Mouse (Mus musculus) ES-E14 (cell line): Measurements from ENCODE around the gene Fxyd5. TPM values are rescaled to one million over a fixed set of nuclear protein-coding genes. Genes with fewer than 3 reads are reported as not detected.
A peak's percentile ranks its signal among the peaks of the same experiment; 100 is the strongest.

Experiments
- DNase-seq: peaks from one replicate; pipeline ENCODE4 v3.0.0-alpha.2; 2013; ENCODE audit warnings: low read depth, low spot score
- H3K27ac ChIP-seq: 2 replicates; pipeline ENCODE4 v1.5.1; 2012; ENCODE audit warnings: low read depth, mild to moderate bottlenecking, low read length, moderate library complexity, mixed read lengths; ENCODE audit not compliant: poor library complexity, insufficient read depth, severe bottlenecking
- H3K36me3 ChIP-seq: 2 replicates; pipeline ENCODE4 v1.6.1; 2012; ENCODE audit warnings: mild to moderate bottlenecking, low read length, moderate library complexity, mixed read lengths; ENCODE audit not compliant: control insufficient read depth, poor library complexity, insufficient read depth, severe bottlenecking
- H3K4me1 ChIP-seq, 2 experiments: fragments of 150-350 bp in 1 of 2; sonication (generic) in 1 of 2; 2 replicates each; pipeline ENCODE4 v1.6.1; 2012; ENCODE audit warnings: low read length in 2 of 2, mild to moderate bottlenecking in 1 of 2, mixed read lengths in 1 of 2; ENCODE audit not compliant: control insufficient read depth in 2 of 2, insufficient read depth in 2 of 2, poor library complexity in 1 of 2
- H3K4me3 ChIP-seq, 2 experiments: fragments of 150-350 bp in 1 of 2; sonication (generic) in 1 of 2; 2 replicates each; pipeline ENCODE4 v1.5.1; 2012; ENCODE audit warnings: low read length in 2 of 2, low read depth in 1 of 2, mild to moderate bottlenecking in 1 of 2, mixed read lengths in 1 of 2; ENCODE audit not compliant: insufficient read depth in 1 of 2, poor library complexity in 1 of 2, severe bottlenecking in 1 of 2
- H3K9ac ChIP-seq: 2 replicates; pipeline ENCODE4 v1.6.1; 2012; ENCODE audit warnings: low read depth, mild to moderate bottlenecking, low read length, mixed read lengths; ENCODE audit not compliant: poor library complexity, insufficient read depth, severe bottlenecking
- H3K9me3 ChIP-seq: fragments of 150-350 bp; sonication (generic); 2 replicates; pipeline ENCODE4 v1.6.1; 2012; ENCODE audit warnings: low read depth, mild to moderate bottlenecking, low read length; ENCODE audit not compliant: control insufficient read depth, insufficient read depth
- CHD2 ChIP-seq: IDR thresholded peaks from 2 replicates; pipeline ENCODE4 v1.6.1; 2014; ENCODE audit warnings: mild to moderate bottlenecking, low read depth, low read length, inconsistent platforms
- HCFC1 ChIP-seq: IDR thresholded peaks from 2 replicates; pipeline ENCODE4 v1.6.1; 2012; ENCODE audit warnings: low read length, inconsistent platforms, borderline replicate concordance; ENCODE audit not compliant: insufficient read depth
- MAFK ChIP-seq: IDR thresholded peaks from 2 replicates; pipeline ENCODE4 v1.6.1; 2014; ENCODE audit warnings: mild to moderate bottlenecking, low read depth, low read length, inconsistent platforms; ENCODE audit not compliant: insufficient read depth
- ZC3H11A ChIP-seq: IDR thresholded peaks from 2 replicates; pipeline ENCODE4 v1.6.1; 2012; ENCODE audit warnings: low read depth, mild to moderate bottlenecking, inconsistent platforms, low read length, borderline replicate concordance
- ZNF384 ChIP-seq: IDR thresholded peaks from 2 replicates; pipeline ENCODE4 v1.6.1; 2012; ENCODE audit warnings: low read depth, low read length, inconsistent platforms
- in situ Hi-C, 2 experiments: fragments of 600-800 bp; cut with MboI; formaldehyde crosslinking; loops; one replicate each; pipeline ENCODE4 v1.15.1; 2025; ENCODE audit warnings: low sequenced_read_pairs in 2 of 2, inconsistent platforms in 1 of 2; ENCODE audit not compliant: unreplicated experiment in 2 of 2
- total RNA-seq: library from RNA; depleted of rRNA; stranded (reverse); fragments of 300-350 nt; gene quantifications from 2 replicates; pipeline ENCODE4 v1.2.3, GENCODE M21; 2012

Gene Fxyd5
- total RNA-seq, 1 experiment = 16.0 TPM

DNA sequence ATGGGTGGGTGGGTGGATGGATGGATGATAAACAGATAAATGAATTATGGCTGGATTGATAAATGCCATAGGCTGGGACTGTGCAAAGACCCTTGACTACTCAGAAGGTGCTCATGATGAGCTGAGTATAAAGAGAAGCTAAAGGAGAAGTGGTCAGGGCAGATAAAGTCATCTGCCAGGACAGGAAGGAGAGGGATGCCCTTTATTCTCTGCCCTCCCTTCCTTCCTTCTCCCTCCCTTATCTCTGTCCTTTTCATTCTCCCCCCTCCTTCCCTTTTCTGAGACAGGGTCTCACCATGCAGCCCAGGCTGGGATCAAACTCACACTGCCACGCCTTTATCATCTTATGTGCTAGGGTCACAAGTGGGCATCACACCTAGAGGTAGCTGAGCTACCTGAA lies 34.5 kb downstream of the Fxyd5 start:
- Histone ChIP-seq H3K27ac (no peak overlapping the region), H3K4me1 (no peaks in the 10 kb centered on the region), H3K9me3 (no peaks in the 10 kb centered on the region), H3K36me3 (no peaks in the 10 kb centered on the region), H3K9ac (no peak overlapping the region), H3K4me3 (no peak overlapping the region)
- DNase-seq = no peak
- no peak for TF ChIP-seq ZNF384
- no peak for TF ChIP-seq HCFC1
- in situ Hi-C loops = no loop called here

DNA sequence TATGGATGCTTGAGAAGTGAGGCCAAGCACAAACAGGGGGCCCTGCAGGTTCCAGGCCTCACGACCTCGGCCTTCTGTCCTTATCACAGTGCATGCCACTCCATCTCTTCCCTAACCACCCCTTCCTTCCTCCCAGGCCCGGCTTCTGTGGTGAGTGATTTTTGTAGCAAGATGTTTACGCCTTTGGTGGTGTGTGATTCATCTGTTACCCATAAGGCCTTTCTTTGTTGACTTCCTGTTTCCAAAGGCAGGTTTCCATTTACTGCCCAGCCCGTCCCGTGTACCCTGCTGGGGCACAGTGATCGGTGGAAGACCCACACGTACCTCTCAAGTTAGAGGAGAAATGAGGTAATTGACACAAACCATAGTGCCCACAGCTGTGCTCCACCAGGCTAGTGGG lies 39.6 kb downstream of the Fxyd5 start:
- Histone ChIP-seq H3K27ac (no peak overlapping the region), H3K9ac (no peak overlapping the region), H3K4me3 (no peak overlapping the region), H3K36me3 (no peaks in the 10 kb centered on the region), H3K4me1 (no peaks in the 10 kb centered on the region), H3K9me3 (no peaks in the 10 kb centered on the region)
- DNase-seq = no peak
- in situ Hi-C loops = no loop called here
- TF ChIP-seq HCFC1 = no peak
- TF ChIP-seq ZC3H11A = no peak
- TF ChIP-seq MAFK = no peak
- TF ChIP-seq ZNF384 = no peak
- no peak for TF ChIP-seq CHD2

GRCm38 (mm10) chr7:31000505-31001020 lies 41.7 kb downstream of the Fxyd5 start:
- TF ChIP-seq ZNF384 (no peak), ZC3H11A (no peak), MAFK (no peak), HCFC1 (no peak)
- Histone ChIP-seq H3K36me3 (no peaks in the 10 kb centered on the region), H3K4me1 (no peaks in the 10 kb centered on the region), H3K9me3 (no peaks in the 10 kb centered on the region), H3K4me3 (no peak overlapping the region), H3K27ac (no peak overlapping the region), H3K9ac (no peak overlapping the region)
- in situ Hi-C loops = no loop called here
- no peak for DNase-seq

- Histone ChIP-seq H3K36me3 (no peaks in the 10 kb centered on the region), H3K27ac (no peak overlapping the region), H3K4me3 (no peak overlapping the region), H3K9me3 (no peaks in the 10 kb centered on the region), H3K9ac (no peak overlapping the region), H3K4me1 (no peaks in the 10 kb centered on the region)
- TF ChIP-seq HCFC1 (no peak), ZC3H11A (peak; percentile 7; the same call in 1 of the 2 replicates)
- in situ Hi-C loops = no loop called here
- DNase-seq = peak; percentile 15
Observed at GRCm38 (mm10) chr7:30996491-30996890, 45.8 kb downstream of the Fxyd5 start.

DNA sequence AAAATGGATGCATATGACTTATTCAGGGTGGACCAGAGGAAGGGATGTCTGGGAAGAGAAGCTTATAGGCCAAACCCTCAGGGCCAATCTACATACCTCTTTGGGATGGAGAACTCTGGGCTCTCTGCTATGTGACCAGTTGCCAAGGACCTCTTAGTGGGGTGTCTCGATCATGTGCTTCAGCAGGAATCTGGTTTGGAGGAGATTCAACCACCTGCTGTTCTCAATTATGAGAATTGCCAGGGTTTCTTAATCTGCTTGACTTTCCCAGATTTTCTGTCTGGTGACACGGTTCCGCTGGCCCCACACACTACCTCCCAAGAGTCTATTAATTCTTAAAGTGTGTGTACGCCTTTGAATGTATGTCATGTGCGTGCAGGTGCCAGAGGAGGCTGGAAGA lies 48.3 kb downstream of the Fxyd5 start:
- Histone ChIP-seq H3K4me1 (no peaks in the 10 kb centered on the region), H3K9me3 (no peaks in the 10 kb centered on the region), H3K27ac (no peak overlapping the region), H3K36me3 (no peaks in the 10 kb centered on the region), H3K4me3 (no peak overlapping the region), H3K9ac (no peak overlapping the region)
- DNase-seq = no peak
- TF ChIP-seq ZC3H11A (no peak), CHD2 (no peak), ZNF384 (no peak), MAFK (no peak), HCFC1 (no peak)
- in situ Hi-C loops = no loop called here
